Mouse (Mus musculus) right cerebral cortex, postnatal 36 days (tissue): ENCODE data around the gene Tbx3.

ENCODE experiments used
- DNase-seq, 2 experiments: peaks; one replicate each; pipeline ENCODE4 v3.0.0; 2022; ENCODE audit warnings: low spot score in 2 of 2, mixed read lengths in 1 of 2

The Tbx3 gene

DNA sequence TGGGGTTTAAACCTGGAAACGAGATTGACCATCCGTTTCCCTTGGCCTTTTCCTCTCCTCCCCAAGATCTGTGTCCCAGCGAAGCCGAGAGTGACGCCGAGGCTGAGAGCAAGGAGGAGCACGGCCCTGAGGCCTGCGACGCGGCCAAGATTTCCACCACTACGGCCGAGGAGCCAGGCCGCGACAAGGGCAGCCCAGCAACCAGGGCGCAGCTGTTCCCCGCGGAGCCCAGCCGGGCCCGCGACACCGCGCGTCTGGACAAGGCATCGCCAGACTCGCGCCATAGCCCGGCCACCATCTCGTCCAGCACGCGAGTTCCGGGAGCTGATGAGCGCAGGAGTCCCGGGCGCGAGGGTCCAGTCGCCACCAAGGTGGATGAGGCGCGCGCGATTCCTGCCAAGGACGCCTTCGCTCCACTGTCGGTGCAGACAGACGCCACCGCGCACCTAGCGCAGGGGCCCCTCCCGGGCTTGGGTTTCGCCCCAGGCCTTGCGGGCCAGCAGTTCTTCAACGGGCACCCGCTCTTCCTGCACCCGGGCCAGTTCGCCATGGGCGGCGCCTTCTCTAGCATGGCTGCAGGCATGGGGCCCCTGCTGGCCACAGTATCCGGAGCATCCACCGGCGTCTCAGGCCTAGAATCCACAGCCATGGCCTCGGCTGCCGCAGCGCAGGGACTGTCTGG is 10.0 kb downstream of the Tbx3 start:
- DNase-seq, result no peak

DNA sequence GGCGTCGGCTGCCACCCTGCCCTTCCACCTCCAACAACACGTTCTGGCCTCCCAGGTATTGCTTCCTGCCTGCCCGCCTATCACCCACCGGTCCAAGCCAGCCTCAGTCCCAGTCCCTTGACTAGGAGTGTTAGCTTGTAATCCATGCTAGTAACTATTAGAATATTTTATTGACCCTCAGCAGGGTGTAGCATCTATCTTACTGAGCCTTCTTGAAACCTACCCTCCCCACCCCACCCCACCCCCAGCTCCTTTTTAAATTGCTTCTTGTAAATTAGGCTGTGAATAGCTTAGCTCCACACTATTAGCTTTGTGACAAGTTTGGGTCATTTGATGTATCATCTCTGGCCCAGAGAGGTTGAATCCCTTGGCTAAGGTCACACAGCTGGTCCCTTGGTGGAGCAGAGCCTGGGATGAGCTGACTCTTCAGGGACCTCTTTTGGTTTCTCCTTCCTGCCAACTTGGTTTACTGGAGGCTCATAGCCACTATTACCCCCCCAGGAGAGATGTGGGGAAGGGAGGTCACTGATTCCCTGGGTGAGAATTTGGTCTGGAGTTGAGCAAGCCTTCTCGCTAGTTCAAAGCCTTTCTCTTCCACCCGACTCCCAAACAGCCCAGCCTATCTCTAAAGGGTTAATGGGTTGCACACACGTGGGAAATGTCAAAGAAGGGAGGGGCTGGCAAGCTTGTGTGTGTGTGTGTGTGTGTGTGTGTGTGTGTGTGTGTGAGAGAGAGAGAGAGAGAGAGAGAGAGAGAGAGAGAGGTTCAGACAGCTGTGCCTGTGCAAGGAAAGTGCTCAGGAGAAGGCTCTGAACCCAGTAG is 10.8 kb downstream of the Tbx3 start:
- no peak for DNase-seq

- DNase-seq, result no peak
These were observed 11.4 kb downstream of the Tbx3 start for GRCm38 (mm10) chr5:119681833-119682210.

- no peak for DNase-seq
These were observed 12.4 kb downstream of the Tbx3 start for GRCm38 (mm10) chr5:119682646-119683515.

DNA sequence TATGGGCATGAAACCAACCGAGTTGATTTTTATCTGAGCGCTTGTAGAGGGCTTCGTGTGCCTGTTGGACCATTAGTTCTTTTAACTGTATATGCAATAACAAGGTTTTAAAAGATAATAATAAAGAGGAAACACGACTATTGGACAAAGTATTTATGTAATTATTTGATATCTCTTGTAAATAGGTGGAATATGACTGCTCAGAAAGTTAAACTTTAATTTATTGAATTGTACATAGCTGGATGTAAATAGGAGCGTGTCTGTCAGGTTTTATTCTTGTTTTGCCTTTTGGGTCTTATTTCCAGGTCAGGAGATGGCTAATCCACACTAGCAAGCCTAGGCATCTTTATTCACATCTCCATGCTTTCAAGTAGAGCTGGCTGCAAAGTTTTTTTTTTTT is 13.4 kb downstream of the Tbx3 start:
- DNase-seq, result no peak

GRCm38 (mm10) chr5:119684701-119685391 is 14.4 kb downstream of the Tbx3 start:
- DNase-seq, result no peak

- no peak for DNase-seq
These were observed 15.2 kb downstream of the Tbx3 start for GRCm38 (mm10) chr5:119685446-119686198.

- DNase-seq, result no peak
These were observed 15.9 kb downstream of the Tbx3 start for GRCm38 (mm10) chr5:119686199-119686964.

GRCm38 (mm10) chr5:119687005-119687855 is 16.8 kb downstream of the Tbx3 start:
- no peak for DNase-seq

DNA sequence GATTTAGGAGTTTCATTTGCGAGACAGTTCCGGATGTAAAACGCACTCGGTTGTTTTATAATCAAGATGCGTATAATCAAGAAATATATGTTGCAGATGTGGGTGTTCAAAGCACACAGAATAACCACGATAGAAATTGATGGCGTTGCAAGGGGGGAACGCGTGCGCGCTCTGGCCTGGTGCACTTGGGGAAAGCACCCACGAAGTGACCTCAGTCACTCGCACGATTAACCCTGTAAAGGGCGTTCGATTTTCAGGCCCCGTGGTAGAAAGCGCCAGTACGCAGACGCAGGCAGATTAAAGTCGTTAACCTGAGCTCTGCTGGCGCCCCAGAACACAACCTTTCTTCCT is 17.4 kb downstream of the Tbx3 start:
- DNase-seq, result no peak

DNA sequence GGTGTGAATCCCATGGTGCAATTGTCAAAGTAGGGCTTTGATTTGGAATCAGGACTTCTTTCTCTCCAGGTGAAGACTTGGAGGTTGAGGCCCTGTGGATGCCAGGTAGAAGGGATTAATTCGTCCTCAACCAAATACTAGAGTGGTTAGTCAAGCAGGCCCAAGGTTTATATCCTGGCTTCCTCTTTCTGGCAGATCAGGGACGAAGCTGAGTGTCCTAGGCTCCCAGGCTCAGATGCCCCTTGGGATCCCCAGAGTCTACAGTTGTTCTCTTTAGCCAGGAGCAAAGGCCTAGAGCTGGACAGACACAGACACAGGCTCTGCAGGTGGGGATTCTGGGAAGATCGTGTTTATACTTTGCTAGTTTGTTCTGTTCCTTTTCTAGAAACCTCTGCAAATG is 17.8 kb downstream of the Tbx3 start:
- DNase-seq, result no peak

- DNase-seq, result no peak
These were observed 18.5 kb downstream of the Tbx3 start for GRCm38 (mm10) chr5:119688914-119689420.

DNA sequence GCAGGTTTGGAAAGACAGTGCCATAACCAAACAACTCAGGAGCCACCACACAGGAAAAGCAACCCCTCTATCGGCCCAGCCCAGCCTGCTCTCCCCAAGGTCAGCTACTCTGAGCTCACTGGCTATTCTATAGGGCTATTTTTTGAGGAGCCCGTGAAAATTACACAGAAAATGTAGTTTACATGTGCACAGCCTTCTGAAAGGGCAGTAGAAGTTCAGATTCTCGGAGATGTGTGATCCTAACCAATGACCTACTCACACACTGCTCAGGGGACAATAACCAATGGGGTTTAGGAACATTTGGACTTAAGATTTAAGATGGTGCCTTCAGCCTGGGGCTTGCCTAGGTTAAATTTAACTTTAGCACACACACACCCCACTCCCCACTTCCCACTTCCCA is 19.0 kb downstream of the Tbx3 start:
- DNase-seq, result no peak

GRCm38 (mm10) chr5:119691075-119691474 is 20.6 kb downstream of the Tbx3 start:
- DNase-seq, result peak; percentile 36 to 52

GRCm38 (mm10) chr5:119692425-119692824 is 22.0 kb downstream of the Tbx3 start:
- no peak for DNase-seq

- DNase-seq, result no peak
These were observed 24.4 kb downstream of the Tbx3 start for GRCm38 (mm10) chr5:119694914-119695313.

GRCm38 (mm10) chr5:119703031-119703430 is 32.6 kb downstream of the Tbx3 start:
- no peak for DNase-seq

DNA sequence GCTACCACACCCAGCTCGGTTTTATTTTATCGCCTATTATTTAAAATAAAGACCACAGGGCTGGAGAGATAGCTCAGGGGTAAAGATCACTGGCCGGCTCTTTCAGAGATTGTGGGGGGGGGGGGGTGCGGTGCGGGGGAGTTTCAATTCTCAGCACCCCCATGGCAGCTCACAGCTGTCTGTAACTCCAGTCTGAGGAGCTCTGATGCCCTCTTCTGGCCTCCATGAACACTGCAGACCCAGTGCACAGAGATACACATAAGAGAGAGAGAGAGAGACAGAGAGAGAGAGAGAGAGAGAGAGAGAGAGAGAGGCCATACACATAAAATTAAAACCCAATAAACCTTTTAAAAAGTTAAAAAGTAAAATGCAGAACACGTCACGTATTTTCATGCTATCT is 34.4 kb downstream of the Tbx3 start:
- DNase-seq, result no peak

DNA sequence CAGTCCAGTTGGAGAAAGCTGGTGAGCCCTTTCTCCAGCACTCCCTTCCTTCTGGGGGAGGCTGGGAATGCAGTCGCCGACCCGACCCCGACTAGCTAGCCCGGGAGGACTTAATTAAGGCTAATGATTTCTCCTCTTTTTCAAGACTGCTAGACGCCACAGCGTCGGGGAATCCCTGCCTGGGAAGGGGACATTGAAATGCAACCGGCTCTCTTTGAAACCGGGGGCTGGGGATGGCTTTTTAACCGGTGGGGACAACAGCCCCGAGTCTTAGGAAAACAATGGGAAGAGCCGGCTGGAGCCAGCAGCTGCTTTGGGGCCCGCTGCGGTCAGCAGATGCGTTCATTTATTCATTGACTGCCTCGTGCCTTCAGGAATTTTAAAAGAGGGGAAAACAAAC is 36.0 kb downstream of the Tbx3 start:
- no peak for DNase-seq
